Mouse (Mus musculus): Measurements from ENCODE around the gene Cacnb1.

The Cacnb1 gene

DNA sequence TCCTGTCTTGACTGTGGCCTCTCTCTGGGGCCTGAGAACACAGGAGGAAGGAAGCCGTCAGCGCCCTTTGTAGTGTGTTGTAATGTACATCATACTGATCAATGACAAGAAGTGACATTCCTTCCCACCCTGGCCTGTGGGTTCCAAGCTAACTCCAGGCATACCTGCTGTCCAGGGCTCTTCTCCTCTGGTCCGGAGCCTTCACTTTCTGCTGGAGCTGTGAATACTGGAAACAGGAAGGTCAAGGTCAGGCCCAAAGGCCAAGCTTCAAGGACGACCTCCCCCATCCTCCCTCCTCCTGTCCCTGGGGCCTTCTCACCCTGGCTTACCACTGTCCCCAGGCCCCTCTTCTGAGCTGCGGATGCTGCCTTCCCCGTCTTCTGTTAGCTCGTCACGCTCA is 18.1 kb upstream of the Cacnb1 start:
- intact Hi-C loops (cut with DNase I) = no loop called here

DNA sequence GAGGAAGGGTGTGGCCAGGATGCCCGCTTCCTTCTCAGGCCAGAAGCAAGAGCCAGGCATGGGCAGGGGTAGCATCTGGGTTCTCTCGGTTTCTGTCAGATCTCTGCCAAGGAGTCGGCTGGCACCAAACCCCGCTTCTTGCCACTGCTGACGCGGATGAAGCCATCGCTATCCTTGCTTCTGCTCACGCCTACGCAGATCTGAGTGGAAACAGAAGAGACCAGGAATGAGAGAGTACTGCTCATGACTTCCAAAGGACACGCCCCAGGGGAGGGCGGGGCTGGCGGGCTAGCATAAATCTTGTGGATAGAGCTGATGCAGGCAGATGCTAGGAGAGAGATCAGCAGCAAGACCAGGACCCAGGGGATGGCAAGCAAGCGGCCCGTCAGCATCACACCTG is 15.0 kb upstream of the Cacnb1 start:
- intact Hi-C loops (cut with DNase I) = no loop called here

DNA sequence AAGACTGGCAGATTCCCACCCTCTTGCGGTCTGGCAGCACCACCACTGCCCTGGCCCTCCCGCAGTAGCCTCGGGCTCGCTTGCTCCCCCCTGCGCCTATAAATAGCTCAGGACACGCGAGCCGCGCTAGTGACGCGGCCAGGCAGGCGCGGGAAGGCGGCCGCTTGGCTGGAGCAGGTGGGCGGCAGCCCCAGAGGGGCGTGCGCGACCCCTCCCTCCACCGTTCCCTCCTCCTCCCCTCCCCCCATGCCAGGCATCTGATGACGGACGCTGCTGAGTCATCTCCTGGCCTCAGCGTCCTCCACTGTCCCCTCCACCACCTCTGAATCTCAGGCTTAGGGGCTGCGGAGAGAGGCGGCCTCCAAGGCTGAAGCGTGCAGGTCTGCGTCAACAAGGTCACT is 13.1 kb upstream of the Cacnb1 start:
- intact Hi-C loops (cut with DNase I) = no loop called here

DNA sequence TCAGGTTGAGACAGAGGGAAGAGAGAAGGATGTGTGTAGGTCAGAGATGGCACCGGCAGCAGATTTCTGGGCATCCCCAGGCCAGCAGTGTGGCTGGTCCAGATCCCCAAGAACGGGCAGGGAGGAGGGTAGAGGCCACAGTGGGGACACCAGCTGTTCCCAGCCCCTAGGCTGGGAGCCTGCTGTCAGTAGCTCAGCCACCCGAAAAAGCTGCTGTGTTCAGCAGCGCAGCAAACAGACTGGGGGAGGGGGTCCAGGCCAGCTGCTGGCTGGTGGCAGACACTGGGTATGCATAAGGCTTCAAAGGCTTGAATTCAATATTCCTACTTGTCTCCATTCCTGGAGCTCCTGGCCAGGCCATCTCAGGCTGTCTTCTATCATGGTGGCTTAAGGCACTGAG is 12.0 kb upstream of the Cacnb1 start:
- intact Hi-C loops (cut with DNase I) = no loop called here

DNA sequence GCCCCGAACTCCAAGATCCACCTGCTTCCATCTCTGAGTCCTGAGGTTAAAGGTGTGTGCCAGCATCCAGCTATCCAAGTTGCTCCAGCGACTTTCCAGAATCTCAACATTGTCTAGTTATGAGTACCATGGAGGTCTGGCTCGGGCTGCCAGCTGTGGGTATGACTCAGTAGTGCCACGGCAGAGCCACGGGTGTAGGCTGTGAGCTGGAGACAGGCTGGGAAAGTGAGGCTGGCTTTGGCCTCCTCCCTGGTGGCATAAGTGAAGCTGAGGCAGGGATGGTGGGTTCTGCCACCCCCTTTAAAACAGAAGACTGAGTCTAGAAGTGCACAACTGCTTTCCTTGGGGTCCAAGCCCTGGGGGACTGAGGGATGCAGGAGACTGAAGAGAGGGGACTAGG is 11.2 kb upstream of the Cacnb1 start:
- intact Hi-C loops (cut with DNase I) = no loop called here

DNA sequence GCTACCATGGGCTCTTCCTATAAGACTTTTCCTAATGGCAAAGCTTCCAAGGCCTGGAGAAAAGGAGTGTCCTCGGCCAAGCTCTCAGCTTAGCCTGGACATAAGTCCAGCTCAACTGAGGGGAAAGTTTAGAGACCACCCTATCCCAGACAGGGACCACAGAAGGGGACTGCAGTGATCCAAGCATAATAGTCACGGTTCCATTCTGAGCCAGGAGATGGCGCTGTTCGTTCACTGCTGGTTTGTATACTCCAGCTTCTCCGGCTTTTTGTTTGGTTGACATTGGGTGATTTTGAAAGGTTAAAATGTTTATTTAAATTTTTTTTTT is 8.6 kb upstream of the Cacnb1 start:
- intact Hi-C loops (cut with DNase I) = loop anchor here (1.0 kb wide), 1 partner anchor 44 kb away; no protein-coding TSS in a partner anchor

DNA sequence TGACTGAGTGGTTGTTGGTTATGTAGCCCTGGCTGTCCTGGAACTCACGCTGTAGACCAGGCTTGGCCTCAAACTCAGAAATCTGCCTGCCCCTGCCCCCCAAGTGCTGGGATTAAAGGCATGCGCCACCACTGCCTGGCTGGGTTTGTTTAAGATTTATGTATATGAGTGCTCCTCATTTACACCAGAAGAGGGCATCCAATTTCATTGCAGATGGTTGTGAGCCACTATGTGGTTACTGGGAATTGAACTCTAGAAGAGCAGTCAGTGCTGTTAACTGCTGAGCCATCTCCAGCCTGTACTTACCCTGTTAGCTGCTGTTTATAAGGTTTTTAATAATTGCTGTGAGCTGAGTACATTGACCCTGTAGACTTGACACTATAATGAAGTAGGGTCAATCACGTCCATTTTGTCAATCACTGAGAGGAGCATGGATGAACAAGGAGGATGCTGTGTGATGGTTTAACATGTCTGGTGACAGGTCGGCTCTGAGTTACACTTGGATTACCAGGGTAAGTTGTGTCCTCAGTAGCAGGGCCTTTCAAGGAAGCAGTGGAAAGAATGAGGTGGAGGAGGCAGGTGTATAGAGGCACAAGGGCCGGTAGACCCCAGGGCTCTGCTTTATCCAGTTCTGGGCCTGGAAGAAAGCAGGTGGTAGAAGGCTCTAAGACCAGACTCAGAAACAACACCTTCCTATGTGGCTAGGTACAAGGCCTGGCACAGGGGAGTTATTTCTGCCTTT is 8.0 kb upstream of the Cacnb1 start:
- intact Hi-C loops (cut with DNase I) = loop anchor here (1.0 kb wide), 1 partner anchor 44 kb away; no protein-coding TSS in a partner anchor

DNA sequence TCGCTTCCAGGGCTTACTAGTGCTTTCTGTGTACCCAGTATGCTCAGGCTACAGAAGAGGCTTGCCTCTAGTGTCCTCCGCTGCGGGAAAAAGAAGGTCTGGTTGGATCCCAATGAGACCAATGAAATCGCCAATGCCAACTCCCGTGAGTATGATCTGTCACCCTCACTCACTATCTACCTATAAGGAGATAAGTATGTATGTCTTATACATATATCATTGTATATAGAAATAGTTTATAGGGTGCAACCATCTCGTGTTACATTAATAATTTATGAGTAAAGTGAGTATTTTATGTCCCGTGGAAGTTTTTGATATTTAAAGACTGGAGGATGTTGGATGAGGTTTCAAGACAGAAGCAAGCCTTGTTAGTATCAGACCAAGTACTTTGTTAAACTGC is 5.0 kb upstream of the Cacnb1 start:
- intact Hi-C loops (cut with DNase I) = no loop called here

DNA sequence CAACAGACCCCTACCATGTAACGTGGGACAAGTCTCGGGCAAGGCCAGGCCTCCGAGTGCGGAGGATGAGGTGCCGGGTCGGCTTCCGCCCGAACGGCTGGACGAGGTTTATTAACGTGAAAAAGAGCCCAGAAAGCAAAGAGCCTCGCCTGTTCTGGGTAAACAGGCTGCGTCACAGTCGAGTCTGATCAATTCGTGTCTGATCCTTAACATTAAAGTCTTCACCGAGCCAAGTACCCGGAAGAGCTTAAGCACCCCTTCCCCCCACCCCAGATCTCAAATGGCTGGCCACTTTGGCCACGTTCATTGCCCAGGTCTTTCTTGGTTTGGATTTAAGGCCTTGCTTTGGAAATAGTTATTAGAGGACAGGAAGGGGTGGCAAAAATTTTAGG is 4.5 kb upstream of the Cacnb1 start:
- intact Hi-C loops (cut with DNase I) = no loop called here

DNA sequence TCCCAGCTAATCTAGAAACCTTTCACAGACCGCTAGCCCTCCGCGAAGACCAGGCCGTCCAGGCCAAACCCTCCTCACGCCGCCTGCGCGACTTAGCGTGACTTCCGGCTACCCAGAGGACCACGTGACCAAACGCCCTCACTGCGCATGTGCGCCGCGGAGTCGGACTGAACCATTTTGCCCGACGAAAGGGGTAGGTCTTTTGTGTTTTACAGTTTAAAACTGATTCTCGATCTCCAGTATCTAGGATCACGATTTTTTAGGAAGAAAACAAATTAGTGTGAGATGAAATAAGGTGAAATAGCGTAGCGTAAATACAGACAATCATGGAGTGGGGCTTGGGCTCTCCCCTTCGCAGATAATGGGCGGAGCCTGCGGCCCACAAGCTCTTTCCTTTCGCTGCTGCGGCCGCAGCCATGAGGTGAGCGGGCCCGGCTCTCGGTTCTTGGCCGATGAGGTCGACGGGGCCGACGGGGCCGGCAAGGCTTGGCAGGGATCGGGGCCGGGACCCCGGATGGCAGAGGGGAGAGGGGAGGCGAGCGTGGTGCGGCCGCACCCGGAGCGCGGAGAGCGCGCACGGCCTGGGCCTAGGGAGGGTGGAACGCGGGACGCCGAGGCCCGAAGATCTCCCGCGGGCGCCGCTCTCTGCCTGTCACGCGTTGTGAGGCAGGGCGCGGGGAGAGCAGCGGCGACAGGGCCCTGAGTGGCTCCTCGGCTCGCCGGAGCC is 3.9 kb upstream of the Cacnb1 start, which contains the start of gene Rpl19:
Rpl19 (plus strand) TSS at position 141 of the 727 bp plus-strand sequence.
- intact Hi-C loops (cut with DNase I) = no loop called here

DNA sequence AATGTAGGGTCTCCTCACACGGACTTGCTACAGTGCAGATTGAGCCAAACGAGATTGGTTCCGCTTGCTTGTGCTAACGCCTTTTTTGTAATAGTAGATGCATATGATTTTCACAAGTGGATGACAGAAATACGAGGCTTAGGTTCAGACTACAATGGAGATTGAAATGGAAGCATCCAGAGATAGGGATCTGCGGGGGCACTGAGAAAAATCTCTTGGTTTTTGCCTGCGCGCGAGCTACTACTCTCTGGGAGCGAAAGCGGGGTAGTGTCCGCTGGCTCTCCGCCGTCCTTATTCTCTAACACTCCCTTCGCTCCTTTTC is 3.4 kb upstream of the Cacnb1 start:
- intact Hi-C loops (cut with DNase I) = no loop called here

DNA sequence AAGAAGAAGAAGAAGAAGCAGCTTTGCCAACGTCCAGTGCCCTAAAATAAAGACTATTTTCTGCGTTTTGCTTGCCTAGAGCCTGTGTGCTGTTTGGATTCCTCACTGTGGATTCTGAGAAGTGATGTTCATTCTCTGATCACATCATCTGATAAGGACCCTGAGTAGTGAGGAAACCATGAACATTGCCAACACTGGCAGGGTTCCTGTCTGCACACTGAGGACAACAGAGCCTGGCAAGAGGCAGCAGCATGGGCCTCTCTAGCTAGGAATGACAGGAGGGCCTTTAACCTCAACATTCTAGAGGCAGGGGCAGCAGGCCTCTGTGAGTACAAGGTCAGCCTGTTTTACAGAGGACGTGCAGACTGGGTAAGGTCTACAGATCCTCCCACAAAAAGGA is 1.7 kb upstream of the Cacnb1 start:
- intact Hi-C loops (cut with DNase I) = no loop called here

DNA sequence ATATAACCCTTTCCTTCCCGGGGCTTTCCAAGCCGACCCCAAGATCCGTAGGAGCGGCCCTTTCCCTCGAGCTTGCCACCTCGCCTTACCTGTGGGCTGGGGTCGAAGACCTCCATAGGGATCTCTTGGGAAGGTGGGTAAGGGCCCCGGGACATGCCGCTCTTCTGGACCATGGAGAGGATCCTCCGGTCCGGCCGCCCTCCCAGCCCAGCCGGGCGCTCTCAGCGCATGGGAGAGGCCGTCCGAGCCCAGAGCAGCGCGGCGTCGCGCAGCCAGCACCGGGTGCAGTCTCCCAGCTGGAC is 630 bp downstream of the Cacnb1 start:
- intact Hi-C loops (cut with DNase I) = no loop called here

DNA sequence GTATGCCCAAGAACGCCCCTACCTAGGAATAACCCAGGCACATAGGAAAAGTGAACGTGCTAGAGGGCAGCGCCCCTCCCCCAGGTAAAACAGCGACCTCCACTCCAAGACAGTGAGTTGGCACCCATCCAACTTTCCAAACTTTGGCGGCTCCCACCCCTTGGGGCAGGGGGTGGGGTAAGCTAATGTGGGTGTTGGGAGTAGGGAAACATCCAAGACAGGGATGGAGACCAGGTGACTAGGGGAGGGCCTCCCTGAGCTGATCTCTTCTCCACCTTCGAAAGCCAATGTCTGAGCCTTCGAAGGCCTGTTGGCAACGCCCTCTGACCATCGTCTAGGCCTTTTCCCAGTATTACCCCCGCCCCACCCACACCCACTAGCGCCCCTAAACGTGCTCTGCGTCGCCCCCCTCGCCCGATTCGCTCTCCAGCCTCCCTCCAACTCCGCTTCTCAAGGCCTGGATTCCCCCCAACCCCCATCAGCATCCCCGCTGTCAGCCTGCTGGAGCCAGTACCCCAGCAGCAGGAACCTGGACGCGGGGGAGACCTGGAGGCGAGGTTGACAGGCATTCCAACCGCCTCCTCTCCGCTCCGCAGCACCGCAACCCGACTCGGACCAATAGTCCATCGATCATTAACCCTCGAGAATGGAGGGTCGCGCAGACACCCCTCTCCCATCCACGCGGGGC is 1.1 kb downstream of the Cacnb1 start:
- intact Hi-C loops (cut with DNase I) = no loop called here

DNA sequence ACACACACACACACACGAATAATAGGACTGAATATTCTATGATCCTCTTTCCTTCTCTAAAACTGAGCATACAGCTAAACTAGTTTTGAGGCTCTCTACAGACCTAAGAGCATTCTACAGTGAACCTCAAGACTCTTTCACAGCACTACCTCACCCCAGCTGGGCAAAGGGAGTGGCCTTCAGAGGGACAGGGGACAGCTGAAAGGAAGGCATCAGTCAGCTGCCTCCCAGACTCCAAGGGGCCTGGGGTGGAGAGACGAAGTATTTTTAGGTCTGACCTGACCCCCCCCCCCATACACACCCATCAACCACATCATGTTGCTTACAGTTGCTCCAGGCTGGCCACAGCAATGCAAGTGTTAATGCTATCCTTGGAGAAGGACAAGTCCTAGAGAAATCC is 1.7 kb downstream of the Cacnb1 start:
- intact Hi-C loops (cut with DNase I) = no loop called here

DNA sequence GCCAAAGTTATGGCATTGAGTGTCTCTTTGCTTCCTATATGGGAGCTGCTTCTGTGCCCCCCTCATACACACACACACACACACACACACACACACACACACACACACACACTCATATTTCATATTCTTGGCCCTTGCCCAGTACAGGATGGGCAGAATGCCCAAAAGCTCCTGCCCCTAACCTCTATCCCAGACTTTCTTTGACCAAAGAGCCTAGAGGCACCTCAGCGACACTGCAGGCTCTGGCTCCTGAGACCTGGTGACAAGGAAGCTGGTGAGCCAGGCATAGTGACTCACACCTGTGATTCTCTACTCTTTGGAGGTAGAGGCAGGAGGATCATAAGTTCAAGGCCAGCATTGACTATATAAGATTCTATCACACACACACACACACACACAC is 2.1 kb downstream of the Cacnb1 start:
- intact Hi-C loops (cut with DNase I) = no loop called here

DNA sequence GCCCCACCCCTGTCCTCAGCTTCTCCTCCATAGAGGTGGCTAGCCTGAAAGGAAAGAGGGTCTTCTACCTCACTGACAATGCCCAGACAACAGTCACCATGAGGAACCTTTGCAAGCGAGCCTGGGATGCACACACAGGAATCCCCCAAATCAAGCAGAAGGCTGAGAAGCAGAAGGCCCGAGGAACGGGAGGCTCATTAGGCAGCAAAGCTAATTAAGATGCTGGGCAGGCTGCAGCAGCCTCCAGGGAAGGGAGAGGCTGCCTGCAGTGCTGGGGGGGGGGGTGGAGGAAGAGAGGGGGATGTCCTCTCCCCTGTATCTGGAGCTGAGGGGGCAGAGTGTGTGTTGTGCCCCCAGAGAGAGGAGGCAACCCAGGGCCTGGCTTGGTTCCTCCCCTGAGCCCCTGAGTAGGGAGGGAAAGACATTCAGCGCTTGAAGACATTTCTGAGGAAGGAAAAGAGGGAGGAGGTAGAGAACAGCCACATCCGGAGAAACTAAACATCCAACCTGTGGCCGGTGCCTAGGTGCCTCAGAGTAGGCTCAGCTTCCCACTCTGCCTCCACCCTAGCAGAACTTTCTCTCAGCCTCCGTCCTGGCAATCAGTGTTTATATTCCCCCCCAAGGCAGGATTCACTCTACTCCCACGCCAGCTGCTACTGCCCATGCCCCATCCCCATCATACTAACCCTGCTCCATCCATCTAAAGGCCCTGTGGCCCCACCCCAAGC is 2.8 kb downstream of the Cacnb1 start:
- intact Hi-C loops (cut with DNase I) = no loop called here

DNA sequence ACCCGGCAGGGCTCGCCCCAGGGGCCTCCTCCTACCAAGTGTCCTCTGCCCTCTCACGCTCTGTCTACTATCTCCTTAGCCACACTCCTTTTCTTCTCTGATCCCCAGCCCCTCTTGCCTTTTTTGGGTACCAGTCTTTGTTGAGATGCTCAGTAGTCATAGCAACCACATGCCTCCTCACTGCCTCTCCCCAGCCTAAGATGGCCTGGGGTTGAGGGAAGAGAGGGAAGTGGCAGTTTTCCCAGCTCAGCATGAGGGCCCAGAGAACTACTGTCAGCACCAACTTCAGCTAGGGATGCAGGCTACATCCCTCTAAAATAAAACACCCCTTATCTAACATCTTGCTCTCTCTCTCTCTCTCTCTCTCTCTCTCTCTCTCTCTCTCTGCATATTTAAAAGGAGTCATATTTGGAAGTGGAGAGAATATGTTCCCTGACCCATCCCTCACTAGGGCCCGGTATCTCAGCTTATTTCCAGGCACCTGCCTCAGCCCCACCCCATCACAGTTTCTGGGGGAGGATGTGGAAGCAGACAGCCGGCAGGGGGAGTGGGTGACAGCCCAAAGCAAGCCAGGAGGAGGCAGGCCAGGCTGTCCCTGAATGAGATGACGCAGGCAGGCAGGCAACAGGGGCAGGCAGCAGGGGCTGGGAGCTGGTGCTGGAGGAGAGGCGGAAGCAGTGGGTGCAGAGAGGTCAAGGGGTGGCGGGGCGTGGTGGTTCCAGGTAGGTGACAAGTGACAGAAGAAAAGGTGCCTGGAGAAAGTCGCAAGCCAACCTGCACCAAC is 3.8 kb downstream of the Cacnb1 start:
- intact Hi-C loops (cut with DNase I) = no loop called here

DNA sequence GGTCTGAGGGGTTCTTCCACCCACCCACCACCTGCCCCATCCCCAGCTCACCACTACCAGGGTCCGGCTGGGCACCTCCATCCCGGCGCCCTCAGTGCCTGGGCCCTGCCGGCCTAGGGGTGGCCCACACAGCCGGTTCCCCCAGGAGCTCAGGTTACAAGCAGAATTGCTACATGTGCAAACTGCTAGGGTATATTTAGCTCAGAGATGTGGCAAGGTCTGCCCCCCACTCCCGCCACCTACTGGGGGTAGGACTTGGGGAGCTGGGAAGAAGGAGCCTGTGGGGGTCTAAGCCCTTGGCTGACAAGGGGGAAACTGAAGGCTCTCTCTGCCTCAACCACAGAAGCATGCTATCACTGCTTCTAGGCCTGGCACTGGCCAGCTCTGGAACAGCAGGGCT is 4.6 kb downstream of the Cacnb1 start:
- intact Hi-C loops (cut with DNase I) = no loop called here

DNA sequence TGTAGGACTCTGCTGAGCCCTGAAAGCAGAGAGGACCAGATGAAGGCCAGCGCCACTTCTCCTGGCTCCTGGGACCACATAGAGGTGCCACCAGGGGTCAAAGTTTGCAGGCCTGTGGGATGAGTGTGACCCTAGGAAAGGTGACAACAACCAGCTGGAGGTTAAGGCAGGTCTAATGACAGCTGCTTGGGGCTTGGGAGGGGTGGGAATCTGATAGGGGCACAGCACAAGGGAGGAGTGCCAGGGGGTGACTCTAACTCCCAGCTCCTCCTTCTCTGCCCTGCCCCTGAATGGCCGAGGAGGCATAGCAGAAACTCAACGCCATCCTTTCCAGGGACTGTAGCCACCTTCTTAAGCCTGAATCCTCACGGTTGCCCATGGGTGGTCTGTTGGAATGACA is 6.0 kb downstream of the Cacnb1 start:
- intact Hi-C loops (cut with DNase I) = no loop called here

DNA sequence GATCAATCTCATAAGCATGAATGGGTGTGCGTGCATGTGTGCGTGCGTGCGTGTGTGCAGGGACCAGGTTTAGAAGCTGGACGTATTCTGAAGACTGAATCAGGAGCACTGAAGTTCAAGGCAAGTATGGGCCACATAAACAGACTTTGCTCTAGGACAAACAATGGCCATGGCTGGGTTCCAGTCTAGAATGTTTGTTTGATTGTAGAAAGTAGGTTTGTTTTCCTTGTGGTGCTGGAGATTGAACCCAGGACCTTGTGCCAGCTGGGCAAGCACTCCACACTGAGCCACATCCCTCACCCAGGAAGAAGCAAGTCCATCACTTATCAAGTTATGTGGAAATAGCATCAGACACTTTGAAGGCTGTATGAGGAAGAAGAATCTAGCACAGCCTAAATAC is 6.7 kb downstream of the Cacnb1 start:
- intact Hi-C loops (cut with DNase I) = no loop called here
